Mouse (Mus musculus): ENCODE data around the gene Col3a1. TPM values are rescaled to one million over a fixed set of nuclear protein-coding genes. Genes with fewer than 3 reads are reported as not detected.

Gene Col3a1
- polyA plus RNA-seq (2015; fragmentation: Nextera tagmentation; extraction: Ambion mirVana) = 238 and 247 TPM in 2 replicates

DNA sequence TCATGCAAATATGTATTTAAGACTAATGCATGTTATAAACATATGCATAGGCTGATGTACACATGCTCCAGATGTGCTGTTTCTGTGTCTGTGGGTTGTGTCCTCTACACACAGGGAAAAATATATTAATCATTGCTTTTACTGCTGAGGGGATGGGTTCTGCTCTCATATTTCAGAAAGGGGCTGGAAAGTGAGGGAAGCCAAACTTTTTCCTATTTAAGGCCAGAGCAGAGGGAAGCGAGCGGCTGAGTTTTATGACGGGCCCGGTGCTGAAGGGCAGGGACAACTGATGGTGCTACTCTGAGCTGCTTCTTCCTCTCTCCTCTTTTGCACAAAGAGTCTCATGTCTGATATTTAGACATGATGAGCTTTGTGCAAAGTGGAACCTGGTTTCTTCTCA, at the start of gene Col3a1:
Col3a1 (plus strand) TSS at position 151 of the 400 bp plus-strand sequence.

Small RNA genes lying within 50 kb of the gene (microRNA-seq; reads per million reads assigned to microRNA genes)
- gene Gm47302 = not detected

Other genes with a start within 250 kb of the Col3a1 start
- 10.6 and 13.4 TPM in 2 replicates for gene Col5a2, start 191.7 kb downstream of the Col3a1 start, polyA plus RNA-seq (2015; fragmentation: Nextera tagmentation; extraction: Ambion mirVana)